Mouse (Mus musculus) bone marrow macrophage, adult 2 months (primary cell): Measurements from ENCODE around the gene Negr1.

Experiments used
- CTCF ChIP-seq: IDR thresholded peaks from 2 replicates; pipeline ENCODE4 v1.5.1; 2012; ENCODE audit warnings: low read depth, mild to moderate bottlenecking, low read length, moderate library complexity
- POLR2A ChIP-seq: IDR thresholded peaks from 2 replicates; pipeline ENCODE4 v1.6.1; 2012; ENCODE audit warnings: mild to moderate bottlenecking, low read depth, low read length, borderline replicate concordance

DNA sequence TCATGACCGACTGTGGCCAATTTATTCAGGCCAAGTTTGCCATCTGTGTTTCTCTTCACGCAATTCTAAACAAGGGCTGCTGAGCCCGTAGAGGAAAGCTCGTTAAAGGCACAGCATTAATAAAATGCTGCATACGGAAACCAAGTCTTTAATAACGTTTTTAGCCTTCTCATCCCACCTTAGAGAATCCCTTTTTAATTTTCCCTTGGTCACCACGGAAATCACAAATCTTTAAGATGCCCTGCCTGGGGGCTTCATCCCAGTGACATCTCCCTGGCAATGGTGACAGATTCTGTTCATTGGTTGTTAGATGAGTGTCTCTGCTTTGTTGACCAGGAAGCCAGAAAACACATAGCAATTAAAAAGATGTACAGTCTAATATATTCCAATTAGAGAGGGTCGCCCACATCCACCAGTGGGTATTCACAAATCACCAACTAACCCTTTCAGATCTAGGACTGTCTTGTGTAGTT lies 35.1 kb upstream of the Negr1 start:
- TF ChIP-seq CTCF (no peak), POLR2A (no peak)
